Mouse (Mus musculus): ENCODE results near the gene Slc44a3. TPM values are rescaled to one million over a fixed set of nuclear protein-coding genes. Genes with fewer than 3 reads are reported as not detected.

Slc44a3 gene
- polyA plus RNA-seq, 1 experiment from 2014 or later: 1.5 TPM

DNA sequence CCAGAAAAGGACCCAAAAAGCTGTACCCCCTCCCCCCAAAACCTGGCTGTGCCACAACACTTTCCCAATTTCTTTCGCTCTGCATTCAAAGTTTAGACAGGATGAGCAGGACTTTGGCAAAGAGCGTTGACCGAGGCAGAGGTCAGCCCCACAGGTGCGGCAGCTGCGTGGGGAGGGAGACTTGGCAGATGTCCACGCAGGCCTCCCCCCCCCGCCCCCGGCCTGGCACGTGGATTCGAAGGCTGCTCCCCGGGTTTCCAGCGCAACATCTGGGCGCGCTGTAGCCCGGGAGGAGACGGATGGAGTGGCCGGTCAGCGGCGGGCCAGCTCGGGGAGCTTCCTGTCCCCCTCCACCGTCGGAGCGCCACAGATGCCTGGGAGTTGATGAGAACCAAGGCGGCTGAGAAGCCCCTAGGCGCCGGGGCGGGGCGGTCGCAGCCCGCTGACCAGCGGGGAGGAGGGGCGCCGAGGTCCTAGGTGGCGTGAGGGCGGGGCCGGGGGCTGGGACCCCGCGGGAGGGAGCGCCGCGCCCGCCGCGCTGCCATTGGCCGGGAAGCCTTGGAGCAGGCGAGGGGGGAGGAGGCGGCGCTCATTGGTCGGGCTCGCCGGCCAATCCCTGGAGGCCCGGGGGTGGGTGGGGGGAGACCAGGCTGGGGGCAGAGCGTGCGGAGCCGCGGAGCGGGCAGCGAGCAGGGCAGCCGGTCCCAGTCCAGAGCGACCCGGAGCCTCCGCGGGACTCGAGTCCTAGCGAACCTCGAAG lies 106.2 kb downstream of the Slc44a3 start, which contains the start of gene Cnn3:
TSS of gene Cnn3 (plus strand) at position 637 of the 760 bp plus-strand sequence.
- Histone ChIP-seq H3K36me3 (ENCODE audit: control insufficient read depth, insufficient read depth, low read length) (no peaks in the 10 kb centered on the region), H3K4me2 (ENCODE audit: low read length) (peak within 1 kb of the TSS; percentile 86), H3K9ac (ENCODE audit: low read length) (peak within 1 kb of the TSS; percentile 99), H3K27me3 (ENCODE audit: control insufficient read depth, insufficient read depth, low read length) (no peaks in the 10 kb centered on the region), H3K4me3 (ENCODE audit: control insufficient read depth in 1 of 2, insufficient read depth in 1 of 2, low read depth in 1 of 2, low read length in 2 of 2) (peak within 1 kb of the TSS; percentile 82 to 86), H3K9me3 (ENCODE audit: control insufficient read depth, low read length) (no peaks in the 10 kb centered on the region), H3K27ac (replicated peaks in 1 of 2; ENCODE audit: control insufficient read depth in 1 of 2, insufficient read depth in 1 of 2, low read depth in 2 of 2, low read length in 2 of 2) (peak within 1 kb of the TSS; percentile 98), H3K4me1 (ENCODE audit: control insufficient read depth in 2 of 2, insufficient read depth in 2 of 2, low read length in 2 of 2) (peaks cover 16 to 34% of the 10 kb centered on the region in 2 experiments)
- 3% methylated on average over 62 of the region's 66 CpGs for WGBS
- peak; percentile 91 for ATAC-seq (ENCODE audit: insufficient number of reproducible peaks, insufficient read depth, low FRiP score, low read depth)

DNA sequence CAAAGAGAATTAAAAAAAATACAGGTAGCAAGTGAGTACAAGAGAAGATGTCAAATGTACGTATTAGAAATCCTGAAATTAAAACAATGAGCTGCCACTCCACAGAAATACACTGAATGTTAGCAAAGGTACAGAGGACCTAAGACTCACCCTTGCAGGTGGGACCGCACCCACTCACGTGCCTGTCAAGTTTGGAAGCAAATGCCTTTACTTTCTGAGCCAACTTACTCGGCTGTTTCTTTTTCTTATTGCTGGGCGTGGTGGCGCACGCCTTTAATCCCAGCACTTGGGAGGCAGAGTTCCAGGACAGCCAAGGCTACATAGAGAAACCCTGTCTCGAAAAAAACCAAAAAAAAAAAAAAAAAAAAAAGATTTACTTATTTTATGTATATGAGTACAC lies 109.8 kb downstream of the Slc44a3 start:
- no peak overlapping the region for H3K4me3 ChIP-seq (ENCODE audit: control insufficient read depth in 1 of 2, insufficient read depth in 1 of 2, low read depth in 1 of 2, low read length in 2 of 2)
- no peak overlapping the region for H3K4me2 ChIP-seq (ENCODE audit: low read length)
- H3K36me3 ChIP-seq (ENCODE audit: control insufficient read depth, insufficient read depth, low read length): no peaks in the 10 kb centered on the region
- no peak for ATAC-seq (ENCODE audit: insufficient number of reproducible peaks, insufficient read depth, low FRiP score, low read depth)
- no peaks in the 10 kb centered on the region for H3K27me3 ChIP-seq (ENCODE audit: control insufficient read depth, insufficient read depth, low read length)
- H3K27ac ChIP-seq (replicated peaks in 1 of 2; ENCODE audit: control insufficient read depth in 1 of 2, insufficient read depth in 1 of 2, low read depth in 2 of 2, low read length in 2 of 2): no peak overlapping the region
- H3K9ac ChIP-seq (ENCODE audit: low read length): no peak overlapping the region
- H3K4me1 ChIP-seq (ENCODE audit: control insufficient read depth in 2 of 2, insufficient read depth in 2 of 2, low read length in 2 of 2): peaks cover 13 to 25% of the 10 kb centered on the region in 2 experiments
- H3K9me3 ChIP-seq (ENCODE audit: control insufficient read depth, low read length): no peaks in the 10 kb centered on the region
- 85% methylated on average over 8 of the region's 8 CpGs for WGBS

DNA sequence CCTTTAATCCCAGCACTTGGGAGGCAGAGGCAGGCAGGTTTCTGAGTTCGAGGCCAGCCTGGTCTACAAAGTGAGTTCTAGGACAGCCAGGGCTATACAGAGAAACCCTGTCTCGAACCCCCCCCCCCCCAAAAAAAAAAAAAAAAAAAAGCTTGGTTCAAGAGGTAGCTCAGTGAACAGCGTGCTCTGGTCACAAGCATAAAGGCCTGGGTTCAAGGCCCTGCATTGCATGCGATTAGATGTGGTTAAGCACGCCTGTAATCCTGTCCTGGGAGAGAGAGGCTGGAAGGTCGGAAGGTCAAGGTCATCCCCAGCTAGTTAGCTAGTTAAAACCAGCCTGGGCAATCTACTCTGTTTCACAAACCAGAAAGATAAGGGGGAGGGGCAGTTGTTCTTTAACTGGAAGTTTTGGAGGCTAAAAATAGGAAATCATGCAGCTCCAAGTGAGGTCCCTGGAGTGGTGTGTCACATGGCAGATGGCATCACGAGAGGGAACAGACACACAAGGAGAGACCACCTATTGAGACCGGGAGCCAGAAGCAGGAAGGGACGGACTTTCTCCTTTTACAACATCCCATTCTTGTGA lies 113.3 kb downstream of the Slc44a3 start:
- no peak overlapping the region for H3K9ac ChIP-seq (ENCODE audit: low read length)
- H3K27me3 ChIP-seq (ENCODE audit: control insufficient read depth, insufficient read depth, low read length): no peaks in the 10 kb centered on the region
- 62% methylated on average over 8 of the region's 9 CpGs for WGBS
- no peaks in the 10 kb centered on the region for H3K36me3 ChIP-seq (ENCODE audit: control insufficient read depth, insufficient read depth, low read length)
- peak overlapping the region; percentile 34 to 52; a peak in 3 of 4 replicates for H3K27ac ChIP-seq (replicated peaks in 1 of 2; ENCODE audit: control insufficient read depth in 1 of 2, insufficient read depth in 1 of 2, low read depth in 2 of 2, low read length in 2 of 2)
- H3K4me3 ChIP-seq (ENCODE audit: control insufficient read depth in 1 of 2, insufficient read depth in 1 of 2, low read depth in 1 of 2, low read length in 2 of 2): no peak overlapping the region
- ATAC-seq (ENCODE audit: insufficient number of reproducible peaks, insufficient read depth, low FRiP score, low read depth): peak; percentile 40; the same call in 1 of the 2 replicates
- H3K9me3 ChIP-seq (ENCODE audit: control insufficient read depth, low read length): no peaks in the 10 kb centered on the region
- peak overlapping the region; percentile 28; the same call in 1 of the 2 replicates for H3K4me2 ChIP-seq (ENCODE audit: low read length)
- H3K4me1 ChIP-seq (ENCODE audit: control insufficient read depth in 2 of 2, insufficient read depth in 2 of 2, low read length in 2 of 2): peaks cover 10 to 16% of the 10 kb centered on the region in 2 experiments

DNA sequence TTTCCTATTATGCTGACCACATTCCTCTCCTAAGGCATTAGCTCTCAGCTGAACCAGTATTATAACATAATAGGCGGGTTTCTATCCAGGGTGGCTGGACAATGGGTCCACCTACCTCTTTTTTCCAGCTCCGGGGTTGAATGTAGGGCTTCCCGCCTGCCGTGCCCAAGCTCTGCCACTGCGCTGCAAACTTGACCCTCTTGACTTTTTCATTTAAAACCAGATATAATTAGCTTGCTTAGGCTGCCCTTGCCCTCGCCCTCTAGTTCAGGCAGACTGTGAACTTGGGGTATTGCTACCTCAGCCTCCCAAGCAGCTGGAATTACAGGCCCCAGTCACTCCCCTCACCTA lies 114.0 kb downstream of the Slc44a3 start:
- no peak for ATAC-seq (ENCODE audit: insufficient number of reproducible peaks, insufficient read depth, low FRiP score, low read depth)
- Histone ChIP-seq H3K9ac (ENCODE audit: low read length) (no peak overlapping the region), H3K4me3 (ENCODE audit: control insufficient read depth in 1 of 2, insufficient read depth in 1 of 2, low read depth in 1 of 2, low read length in 2 of 2) (no peak overlapping the region), H3K9me3 (ENCODE audit: control insufficient read depth, low read length) (no peaks in the 10 kb centered on the region), H3K36me3 (ENCODE audit: control insufficient read depth, insufficient read depth, low read length) (no peaks in the 10 kb centered on the region), H3K4me2 (ENCODE audit: low read length) (no peak overlapping the region), H3K27ac (replicated peaks in 1 of 2; ENCODE audit: control insufficient read depth in 1 of 2, insufficient read depth in 1 of 2, low read depth in 2 of 2, low read length in 2 of 2) (peak overlapping the region; percentile 28 to 46; a peak in 3 of 4 replicates), H3K27me3 (ENCODE audit: control insufficient read depth, insufficient read depth, low read length) (no peaks in the 10 kb centered on the region), H3K4me1 (ENCODE audit: control insufficient read depth in 2 of 2, insufficient read depth in 2 of 2, low read length in 2 of 2) (peaks cover 10 to 16% of the 10 kb centered on the region in 2 experiments)
- WGBS: 35% methylated on average over 6 of the region's 6 CpGs

DNA sequence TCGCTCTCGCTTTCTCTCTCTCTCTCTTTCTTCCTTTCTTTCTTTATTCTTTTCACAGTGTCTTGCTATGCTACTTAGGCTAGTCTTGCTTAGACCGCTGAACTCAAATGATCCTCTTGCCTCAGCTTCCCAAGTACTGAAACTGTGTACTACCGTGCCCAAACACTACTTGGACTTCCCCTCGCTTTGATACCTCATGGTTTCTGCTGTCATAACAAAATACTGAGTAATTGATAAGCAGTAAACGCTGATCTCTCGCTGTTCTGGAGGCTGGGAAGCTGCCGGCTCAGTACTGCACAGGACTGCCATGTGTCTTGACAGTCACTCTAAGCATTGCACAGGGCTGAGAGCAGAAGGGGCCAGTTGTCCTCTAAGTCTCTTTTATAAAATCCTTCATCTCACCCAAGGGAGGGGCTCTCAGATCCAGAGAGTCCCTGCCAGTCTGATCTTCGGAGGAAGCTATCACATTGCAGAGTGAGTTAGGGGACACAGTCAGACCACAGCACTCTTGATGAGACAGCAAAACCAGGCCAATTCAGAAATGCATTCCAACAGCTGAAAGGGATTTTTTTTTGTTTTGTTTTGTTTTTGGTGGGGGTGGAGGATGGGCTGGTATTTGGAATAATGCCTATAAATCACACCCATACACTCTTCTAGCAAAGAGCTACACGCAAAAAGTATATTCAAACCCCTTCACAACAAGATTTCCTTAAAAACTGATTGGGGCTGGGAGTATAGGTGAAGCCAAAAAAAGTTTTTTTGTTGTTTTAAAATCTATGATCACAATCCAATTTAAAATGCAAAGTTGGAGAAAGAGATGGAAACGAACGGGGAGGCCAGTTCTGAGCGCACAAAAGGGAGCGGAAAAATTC lies 114.6 kb downstream of the Slc44a3 start:
- H3K36me3 ChIP-seq (ENCODE audit: control insufficient read depth, insufficient read depth, low read length): no peaks in the 10 kb centered on the region
- no peak overlapping the region for H3K4me2 ChIP-seq (ENCODE audit: low read length)
- WGBS: 50% methylated on average over 14 of the region's 14 CpGs
- H3K27ac ChIP-seq (replicated peaks in 1 of 2; ENCODE audit: control insufficient read depth in 1 of 2, insufficient read depth in 1 of 2, low read depth in 2 of 2, low read length in 2 of 2): peak overlapping the region; percentile 28 to 47; a peak in 1 of 4 replicates
- ATAC-seq (ENCODE audit: insufficient number of reproducible peaks, insufficient read depth, low FRiP score, low read depth): no peak
- no peaks in the 10 kb centered on the region for H3K9me3 ChIP-seq (ENCODE audit: control insufficient read depth, low read length)
- H3K27me3 ChIP-seq (ENCODE audit: control insufficient read depth, insufficient read depth, low read length): no peaks in the 10 kb centered on the region
- 0 out of 2 replicates have a peak overlapping the region, but pooled peaks have one; percentile 3 for H3K9ac ChIP-seq (ENCODE audit: low read length)
- H3K4me3 ChIP-seq (ENCODE audit: control insufficient read depth in 1 of 2, insufficient read depth in 1 of 2, low read depth in 1 of 2, low read length in 2 of 2): no peak overlapping the region
- peaks cover 10 to 16% of the 10 kb centered on the region in 2 experiments for H3K4me1 ChIP-seq (ENCODE audit: control insufficient read depth in 2 of 2, insufficient read depth in 2 of 2, low read length in 2 of 2)

DNA sequence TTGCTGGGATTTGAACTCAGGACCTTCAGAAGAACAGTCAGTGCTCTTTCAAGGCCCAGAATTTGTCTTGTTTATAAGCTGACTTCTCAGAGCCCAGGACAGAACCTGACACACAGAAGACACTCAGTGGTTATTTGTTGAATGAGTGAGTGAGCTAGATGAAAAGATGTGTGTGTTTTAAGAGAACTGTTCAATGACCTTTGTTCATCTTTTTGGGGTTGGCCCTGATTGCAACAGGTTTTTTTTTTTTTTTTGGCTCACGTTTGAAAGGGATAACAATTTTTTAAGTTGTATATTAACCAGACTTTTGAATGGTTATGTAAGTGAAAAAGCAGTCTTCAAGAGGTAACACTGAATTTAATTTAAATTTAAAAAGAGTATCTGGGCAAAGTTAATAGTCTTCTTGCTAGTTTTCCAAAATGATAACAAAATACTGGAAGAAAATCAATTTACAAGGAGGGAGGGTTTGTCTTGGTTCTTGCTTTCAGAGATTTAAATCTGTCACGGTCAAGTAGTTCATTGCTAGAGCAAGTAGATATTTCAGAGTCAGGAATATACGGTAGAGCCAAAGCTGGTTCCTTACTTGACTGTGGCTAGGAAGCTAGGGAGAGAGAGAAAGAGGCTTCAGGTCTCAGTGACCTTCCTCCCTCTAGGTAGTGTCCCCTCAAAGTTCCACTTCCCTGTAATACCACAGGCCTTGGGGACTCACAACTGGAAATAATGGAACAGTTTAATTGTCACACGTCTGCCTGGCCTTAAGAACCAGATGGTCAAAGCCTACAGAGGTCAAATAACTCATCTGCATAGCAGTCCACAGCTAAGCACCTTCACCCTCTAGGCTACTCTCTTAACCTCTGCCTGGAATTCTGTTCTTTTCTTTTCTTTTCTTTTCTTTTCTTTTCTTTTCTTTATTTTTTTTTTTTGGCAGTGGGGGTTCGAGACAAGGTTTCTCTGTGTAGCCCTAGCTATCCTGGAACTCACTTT lies 115.7 kb downstream of the Slc44a3 start:
- 88% methylated on average over 5 of the region's 5 CpGs for WGBS
- no peaks in the 10 kb centered on the region for H3K9me3 ChIP-seq (ENCODE audit: control insufficient read depth, low read length)
- no peak overlapping the region for H3K27ac ChIP-seq (replicated peaks in 1 of 2; ENCODE audit: control insufficient read depth in 1 of 2, insufficient read depth in 1 of 2, low read depth in 2 of 2, low read length in 2 of 2)
- H3K9ac ChIP-seq (ENCODE audit: low read length): no peak overlapping the region
- H3K4me1 ChIP-seq (ENCODE audit: control insufficient read depth in 2 of 2, insufficient read depth in 2 of 2, low read length in 2 of 2): peaks cover 10 to 16% of the 10 kb centered on the region in 2 experiments
- H3K36me3 ChIP-seq (ENCODE audit: control insufficient read depth, insufficient read depth, low read length): no peaks in the 10 kb centered on the region
- H3K4me2 ChIP-seq (ENCODE audit: low read length): no peak overlapping the region
- ATAC-seq (ENCODE audit: insufficient number of reproducible peaks, insufficient read depth, low FRiP score, low read depth): no peak
- no peaks in the 10 kb centered on the region for H3K27me3 ChIP-seq (ENCODE audit: control insufficient read depth, insufficient read depth, low read length)
- no peak overlapping the region for H3K4me3 ChIP-seq (ENCODE audit: control insufficient read depth in 1 of 2, insufficient read depth in 1 of 2, low read depth in 1 of 2, low read length in 2 of 2)

Measured in heart, embryonic 14.5 days (tissue).